Mouse (Mus musculus): ENCODE data around the gene 4930407I10Rik.

The 4930407I10Rik gene

GRCm38 (mm10) chr15:82052544-82052943 lies 6.4 kb upstream of the 4930407I10Rik start:
- WGBS = 58% methylated on average over 5 of the region's 5 CpGs

GRCm38 (mm10) chr15:82063909-82064308 lies 5.0 kb downstream of the 4930407I10Rik start:
- WGBS = 66% methylated on average over 14 of the region's 14 CpGs

GRCm38 (mm10) chr15:82065511-82065910 lies 6.6 kb downstream of the 4930407I10Rik start:
- WGBS = 11% methylated on average over 7 of the region's 7 CpGs

GRCm38 (mm10) chr15:82069898-82070297 lies 10.9 kb downstream of the 4930407I10Rik start, which contains the start of gene Mei1:
Gene Mei1 (plus strand): TSS chr15:82069996.
- 23% methylated on average over 40 of the region's 40 CpGs for WGBS

- WGBS = 83% methylated on average over 26 of the region's 26 CpGs
Measured at GRCm38 (mm10) chr15:82071816-82072469, 13.0 kb downstream of the 4930407I10Rik start.

- WGBS = 84% methylated on average over 7 of the region's 7 CpGs
Measured at GRCm38 (mm10) chr15:82073490-82073889, 14.5 kb downstream of the 4930407I10Rik start.

- WGBS = 78% methylated on average over 10 of the region's 10 CpGs
Measured at GRCm38 (mm10) chr15:82079883-82080282, 20.9 kb downstream of the 4930407I10Rik start.

- WGBS = 28% methylated on average over 7 of the region's 7 CpGs
Measured at GRCm38 (mm10) chr15:82081161-82081560, 22.2 kb downstream of the 4930407I10Rik start.

GRCm38 (mm10) chr15:82085606-82086005 lies 26.7 kb downstream of the 4930407I10Rik start:
- WGBS = 58% methylated on average over 9 of the region's 9 CpGs

- WGBS = 53% methylated on average over 12 of the region's 12 CpGs
Measured at GRCm38 (mm10) chr15:82086131-82086530, 27.2 kb downstream of the 4930407I10Rik start.

GRCm38 (mm10) chr15:82087266-82087665 lies 28.3 kb downstream of the 4930407I10Rik start:
- WGBS = 7% methylated on average over 10 of the region's 10 CpGs

GRCm38 (mm10) chr15:82091061-82091460 lies 32.1 kb downstream of the 4930407I10Rik start:
- WGBS = 69% methylated on average over 7 of the region's 7 CpGs

GRCm38 (mm10) chr15:82106953-82107555 lies 48.1 kb downstream of the 4930407I10Rik start:
- 17% methylated on average over 8 of the region's 8 CpGs for WGBS
